Mouse (Mus musculus) kidney, adult 2 months (tissue): ENCODE results near the gene Tubgcp2.

ENCODE experiments used
- CTCF ChIP-seq: fragments of 200-500 bp; conservative IDR thresholded peaks from 2 replicates; pipeline ENCODE4 v1.5.1; 2011; ENCODE audit warnings: low read depth, mild to moderate bottlenecking, control low read depth, low read length, moderate library complexity, mixed read lengths; ENCODE audit not compliant: insufficient read depth, insufficient read length
- POLR2A ChIP-seq: fragments of 200-500 bp; IDR thresholded peaks from one replicate; pipeline ENCODE4 v1.6.1; 2011; ENCODE audit warnings: low read depth, low read length, control low read depth

DNA sequence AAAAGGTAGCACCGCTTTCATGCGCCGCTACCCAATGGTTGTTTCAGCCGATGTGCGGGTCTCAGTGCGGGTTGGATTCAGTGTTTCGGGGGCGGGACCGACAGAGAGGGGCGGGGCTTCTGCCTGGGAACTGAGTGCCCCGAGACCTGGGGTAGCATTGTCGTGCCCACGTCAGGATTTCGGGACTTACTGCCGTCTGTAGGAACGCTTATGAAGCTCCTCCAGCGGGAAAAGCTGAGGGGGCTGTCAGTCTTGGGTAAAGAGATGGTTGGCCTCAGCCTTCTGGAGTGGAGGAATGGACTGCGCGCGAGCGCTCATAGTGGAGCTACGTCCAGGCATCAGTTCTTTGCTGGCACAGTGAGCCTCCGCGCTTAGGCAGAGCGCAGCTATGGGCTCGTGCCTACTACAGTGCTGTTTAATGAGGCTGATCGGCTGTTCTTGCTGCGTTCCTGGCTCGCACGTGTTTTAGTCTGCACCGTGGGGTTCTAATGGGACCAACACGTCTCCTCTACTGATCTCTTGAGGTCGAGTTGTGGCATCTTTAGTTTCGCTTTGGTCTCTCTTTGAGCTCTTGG lies 12.7 kb upstream of the Tubgcp2 start:
- TF ChIP-seq CTCF (no peak), POLR2A (no peak)
